Mouse (Mus musculus): Measurements from ENCODE around the gene Trp53.

DNA sequence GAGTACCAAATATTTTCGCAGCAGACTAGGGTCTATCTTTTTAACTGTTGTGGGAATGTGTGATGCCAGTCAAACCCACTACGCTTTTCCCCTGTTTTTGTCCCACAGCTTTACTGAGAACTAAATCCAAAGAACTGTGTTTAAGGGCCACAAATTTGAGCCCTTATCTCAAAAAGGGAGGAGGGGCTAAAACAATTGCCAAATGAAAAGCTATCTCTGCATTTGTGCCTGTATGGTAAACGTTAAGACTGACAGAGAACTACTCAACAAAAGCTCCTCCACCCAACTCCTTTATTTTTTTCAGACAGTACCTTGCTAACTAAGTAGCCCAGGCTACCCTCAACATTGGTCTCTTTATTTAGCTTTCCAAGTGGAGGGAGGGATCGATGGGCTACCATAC lies 12.6 kb downstream of the Trp53 start:
- TF ChIP-seq CTCF (IDR thresholded peaks at IDR 0.05; ENCODE audit: low read depth, low read length) (no peak), TAL1 (conservative IDR thresholded peaks at IDR 0.05; ENCODE audit: low read depth, low read length) (no peak)
